Mouse (Mus musculus) left cerebral cortex, postnatal 14 days (tissue): ENCODE results near the gene Edrf1. TPM values are rescaled to one million over a fixed set of nuclear protein-coding genes. Genes with fewer than 3 reads are reported as not detected.

Experiments
- DNase-seq, 2 experiments: peaks; one replicate each; pipeline ENCODE4 v3.0.0; 2021 to 2022; ENCODE audit warnings: low spot score in 2 of 2, mixed read lengths in 1 of 2
- intact Hi-C: fragments of 180-260 bp; cut with DNase I; formaldehyde crosslinking; loops from one replicate; pipeline ENCODE4 v1.15.1; 2025
- total RNA-seq, 2 experiments: library from RNA; stranded (reverse); gene quantifications; 2 replicates each; pipeline ENCODE4 v1.2.3; 2021

Edrf1 gene
- total RNA-seq, 2 experiments from 2014 or later, result 21.7 to 26.5 TPM

GRCm38 (mm10) chr7:133702333-133702732 lies 65.0 kb downstream of the Edrf1 start:
- no peak for DNase-seq
- intact Hi-C loops, result no loop called here

GRCm38 (mm10) chr7:133703906-133704305 lies 66.6 kb downstream of the Edrf1 start:
- intact Hi-C loops, result no loop called here
- DNase-seq, result no peak

GRCm38 (mm10) chr7:133707301-133707700 lies 70.0 kb downstream of the Edrf1 start:
- intact Hi-C loops, result loop anchor here (5.0 kb wide), 1 partner anchor 70 kb away; the partner anchor contains the start of gene Fank1
- DNase-seq, result no peak

GRCm38 (mm10) chr7:133715387-133715786 lies 78.0 kb downstream of the Edrf1 start:
- intact Hi-C loops, result no loop called here

GRCm38 (mm10) chr7:133718580-133718979 lies 81.2 kb downstream of the Edrf1 start:
- no peak for DNase-seq
- intact Hi-C loops, result no loop called here

More at GRCm38 (mm10) chr7:133715387-133715786, 78.0 kb downstream of the Edrf1 start:
- no peak for DNase-seq

- no peak for DNase-seq
- intact Hi-C loops, result no loop called here
Measured at GRCm38 (mm10) chr7:133720616-133721015, 83.3 kb downstream of the Edrf1 start.

Other genes starting within 250 kb of the Edrf1 start
- not detected for gene Tex36, start 35.4 kb upstream of the Edrf1 start, total RNA-seq
- not detected for gene Mmp21, start 42.5 kb downstream of the Edrf1 start, total RNA-seq
- gene Bccip, start 71.8 kb downstream of the Edrf1 start, total RNA-seq, result 10 to 100 TPM; 53.9 to 62.5 TPM
- gene Uros, start 72.5 kb downstream of the Edrf1 start, total RNA-seq, result 10 to 100 TPM; 21.3 to 21.7 TPM
- 1 to 10 TPM; 3.8 to 3.9 TPM for gene Fank1, start 139.3 kb downstream of the Edrf1 start, total RNA-seq
- gene Dhx32, start 145.2 kb downstream of the Edrf1 start, total RNA-seq, result 10 to 100 TPM; 40.9 to 43.8 TPM